Mouse (Mus musculus) liver, embryonic 14.5 days (tissue): ENCODE data around the gene Nup188.

ENCODE experiments used
- CTCF ChIP-seq: IDR thresholded peaks from 2 replicates; pipeline ENCODE4 v1.5.1; 2016; ENCODE audit warnings: antibody characterized with exemption, low read depth, control low read depth
- EP300 ChIP-seq: IDR thresholded peaks from 2 replicates; pipeline ENCODE4 v1.6.1; 2016; ENCODE audit warnings: antibody characterized with exemption, low read depth

- no peak for TF ChIP-seq CTCF
- TF ChIP-seq EP300, result no peak
Measured at GRCm38 (mm10) chr2:30240267-30240666, 45.9 kb upstream of the Nup188 start, which contains the start of gene Gm28035.
